Mouse (Mus musculus): ENCODE measurements around the gene Rfesd.

Gene Rfesd

DNA sequence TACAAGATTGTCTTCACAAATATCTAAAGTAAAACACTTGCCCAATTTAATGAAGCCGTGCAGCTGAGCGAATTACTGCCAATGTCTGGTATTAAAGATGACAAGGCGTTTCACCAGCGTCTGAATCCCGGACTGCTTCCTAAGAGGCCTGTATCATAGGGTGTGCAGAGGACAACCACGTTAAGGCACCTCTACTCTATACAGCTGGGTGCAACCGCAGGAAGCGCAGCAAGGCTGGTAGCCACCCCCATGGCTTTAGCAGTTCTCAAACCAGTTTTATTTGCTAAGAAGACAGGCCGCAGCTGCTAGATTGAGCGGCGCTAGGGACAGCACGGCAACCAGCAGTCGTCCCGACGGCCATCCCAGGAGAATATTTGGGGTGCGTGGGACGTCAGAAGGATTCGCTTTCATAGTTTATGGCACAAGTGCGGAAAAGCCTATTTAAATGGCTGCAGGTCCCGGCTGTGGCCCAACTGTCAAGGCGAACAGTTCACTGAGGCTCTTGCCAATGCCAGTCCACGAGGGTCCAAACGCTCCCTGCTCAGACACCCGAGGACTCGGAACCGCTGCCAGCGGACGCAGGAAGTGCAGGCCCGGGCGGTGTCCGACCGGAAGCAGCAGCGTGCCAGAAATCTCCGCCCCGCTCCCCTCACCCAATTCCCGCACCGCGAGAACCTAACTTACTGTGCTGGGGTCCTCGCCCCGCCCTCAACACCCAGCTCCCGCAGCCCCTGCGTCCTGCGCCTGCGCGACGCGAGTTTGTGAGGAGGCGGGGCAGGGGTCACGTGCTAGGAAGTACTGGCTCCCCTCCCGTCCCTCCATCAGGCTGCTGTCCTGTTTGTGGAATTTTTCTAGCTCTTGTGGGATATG, at the start of gene Rfesd:
TSS of gene Rfesd (minus strand) at position 746 of the 870 bp plus-strand sequence.
- DNase-seq = peak; percentile 99

DNA sequence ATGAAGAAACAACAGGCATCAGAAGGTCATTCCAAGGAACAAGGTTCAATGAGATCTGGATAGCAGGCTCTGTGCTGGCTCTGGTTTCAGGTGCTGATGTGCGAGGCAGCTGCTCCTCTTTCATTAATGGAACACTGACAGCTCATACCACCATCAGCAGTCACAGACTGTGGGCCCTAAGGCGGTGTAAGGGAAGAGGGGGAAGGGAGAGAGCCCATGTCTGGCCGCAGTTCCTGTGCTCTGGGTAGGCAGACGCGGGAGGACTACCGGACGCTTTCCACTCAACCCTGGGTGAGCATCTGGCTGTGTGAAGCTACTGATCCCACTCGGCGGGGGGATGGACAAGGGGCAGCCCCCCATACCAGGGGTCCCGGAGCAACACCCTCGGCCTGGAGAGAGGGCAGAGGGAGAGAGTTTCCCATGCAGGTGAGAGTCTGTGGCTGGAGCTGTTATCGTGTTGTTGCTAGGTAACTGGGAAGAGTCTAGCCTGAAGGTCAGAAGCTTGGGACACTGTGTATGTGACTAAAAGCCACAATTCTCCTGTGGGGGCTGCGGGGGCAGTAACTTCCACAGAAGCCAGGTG, 45.9 kb upstream of the Rfesd start:
- no peak for DNase-seq

GRCm38 (mm10) chr13:76063548-76063947, 45.0 kb upstream of the Rfesd start:
- DNase-seq = no peak

DNA sequence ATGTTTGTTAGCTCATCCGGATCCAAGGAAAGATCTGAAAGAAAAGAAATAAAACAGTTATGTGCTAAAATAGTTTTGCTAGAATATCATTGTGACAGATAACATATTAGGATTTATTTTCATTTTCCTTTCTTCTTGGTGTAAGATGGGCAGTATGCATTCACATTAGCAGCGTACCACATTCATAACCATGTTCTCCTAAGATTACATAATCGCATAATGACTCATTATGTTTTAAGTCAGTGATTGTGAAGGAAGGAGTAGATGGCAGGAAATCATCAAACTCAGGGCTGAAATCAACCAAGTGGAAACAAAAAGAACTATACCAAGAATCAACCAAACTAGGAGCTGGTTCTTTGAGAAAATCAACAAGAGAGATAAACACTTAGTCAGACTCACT, 44.0 kb upstream of the Rfesd start:
- no peak for DNase-seq

DNA sequence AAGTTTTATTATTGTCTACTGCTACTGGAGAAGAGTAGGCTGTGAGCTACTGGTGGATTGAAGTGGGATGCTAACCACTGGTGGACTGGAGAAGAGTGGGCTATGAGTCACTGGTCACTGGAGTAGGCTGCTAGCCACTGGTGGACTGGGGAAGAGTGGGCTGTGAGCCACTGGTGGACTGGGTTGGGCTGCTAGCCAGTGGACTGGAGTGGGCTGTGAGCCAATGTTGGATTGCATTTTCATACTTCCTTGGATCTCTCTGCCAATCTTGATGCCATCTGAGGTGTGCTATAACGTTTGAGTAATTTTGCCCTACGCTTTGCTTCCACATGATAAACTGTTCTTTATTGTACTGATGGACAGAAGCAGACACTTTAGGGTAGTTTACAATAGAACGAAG, 43.6 kb upstream of the Rfesd start:
- no peak for DNase-seq

GRCm38 (mm10) chr13:76059591-76059990, 41.1 kb upstream of the Rfesd start:
- DNase-seq = peak; percentile 77

- no peak for DNase-seq
Measured at GRCm38 (mm10) chr13:76057267-76058069, 38.9 kb upstream of the Rfesd start.

GRCm38 (mm10) chr13:76056896-76057266, 38.4 kb upstream of the Rfesd start, which contains the start of gene Gpr150:
TSS of gene Gpr150 (minus strand) at chr13:76056996.
- DNase-seq = no peak

- DNase-seq = peak; percentile 82
Measured at GRCm38 (mm10) chr13:76056261-76056724, 37.8 kb upstream of the Rfesd start.

- DNase-seq = peak; percentile 23
Measured at GRCm38 (mm10) chr13:76055391-76056232, 37.1 kb upstream of the Rfesd start.

DNA sequence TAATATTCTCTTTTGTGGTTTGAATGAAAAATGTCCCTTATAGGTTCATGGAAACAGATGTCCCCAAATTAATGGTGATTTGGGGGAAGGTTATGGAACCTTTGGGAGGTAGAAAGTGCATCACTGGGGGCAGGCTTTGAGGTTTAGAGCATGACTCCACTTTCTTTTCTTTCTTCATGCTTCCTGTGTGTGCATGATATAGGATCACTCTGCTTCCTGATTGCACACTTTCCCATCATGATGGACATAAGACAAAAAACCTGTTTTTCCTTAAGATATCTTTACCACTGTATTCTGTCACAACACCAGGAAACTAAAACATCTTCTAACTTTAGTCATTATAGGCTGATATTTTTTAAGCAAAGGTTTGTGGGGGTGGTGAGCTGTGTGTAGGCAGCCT, 26.5 kb upstream of the Rfesd start:
- DNase-seq = no peak

DNA sequence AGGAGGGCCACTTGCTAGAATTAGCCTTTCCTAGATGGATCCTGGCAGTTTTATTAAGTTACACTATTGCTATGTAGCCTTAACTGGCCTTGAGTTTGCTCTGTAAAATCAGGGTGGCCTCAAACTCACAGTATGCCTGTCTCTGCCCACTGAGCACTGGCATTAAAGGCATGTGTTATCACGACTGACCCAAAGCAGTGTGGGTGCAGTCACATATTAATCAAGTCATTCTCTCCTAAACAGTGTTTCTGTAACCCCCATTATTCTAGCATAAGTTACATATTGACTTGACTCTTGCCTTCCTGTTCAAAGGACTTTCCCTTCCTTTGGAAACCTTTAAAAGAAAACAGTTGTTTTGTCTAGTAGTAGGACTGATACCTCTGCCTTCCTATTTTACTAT, 23.9 kb upstream of the Rfesd start:
- DNase-seq = peak; percentile 67

DNA sequence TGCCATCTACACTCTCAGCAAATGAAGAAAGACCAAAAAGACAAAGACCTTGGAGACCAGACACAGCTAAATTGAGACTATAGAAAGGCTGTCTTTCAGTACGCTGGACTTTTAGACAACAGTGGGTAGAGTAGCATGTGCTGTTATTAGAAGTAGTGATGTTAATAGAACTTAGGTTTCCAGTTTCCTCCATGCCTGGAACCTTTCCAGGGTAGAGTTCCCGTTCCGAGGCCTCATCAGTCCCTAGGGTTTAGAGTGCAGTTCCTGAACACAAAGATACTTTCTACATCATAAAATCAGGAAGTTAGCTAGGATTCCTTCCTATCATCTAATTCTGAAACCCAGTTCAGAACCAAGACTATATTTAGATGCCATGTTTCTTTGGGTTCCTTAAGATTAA, 6.1 kb upstream of the Rfesd start:
- DNase-seq = peak; percentile 27

- peak; percentile 47 for DNase-seq
Measured at GRCm38 (mm10) chr13:76021782-76022181, 3.3 kb upstream of the Rfesd start.

- DNase-seq = no peak
Measured at GRCm38 (mm10) chr13:76018844-76019400, 403 bp upstream of the Rfesd start.

GRCm38 (mm10) chr13:76017465-76017864, 1.1 kb downstream of the Rfesd start:
- no peak for DNase-seq

DNA sequence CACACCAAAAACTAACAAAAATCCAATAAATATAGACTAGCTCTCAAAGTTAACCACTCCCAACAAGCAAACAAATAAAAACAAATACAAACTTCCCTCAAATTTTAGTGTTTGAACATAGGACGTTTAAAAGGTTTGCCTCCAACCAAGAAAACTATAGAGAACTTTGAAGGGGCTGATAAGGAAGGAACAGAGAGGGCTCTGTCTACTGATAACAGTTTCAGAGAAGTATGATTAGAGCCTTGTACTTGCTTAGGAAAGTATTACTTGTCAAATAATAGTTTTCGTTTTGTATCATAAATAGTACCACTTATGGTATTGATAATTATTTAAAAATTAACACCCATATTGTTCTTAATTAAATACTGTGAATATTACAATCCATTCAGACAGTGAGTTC, 4.0 kb downstream of the Rfesd start:
- DNase-seq = no peak

GRCm38 (mm10) chr13:76003272-76003671, 15.2 kb downstream of the Rfesd start:
- no peak for DNase-seq

- DNase-seq = peak; percentile 64
Measured at GRCm38 (mm10) chr13:75992169-75993028, 26.1 kb downstream of the Rfesd start.

DNA sequence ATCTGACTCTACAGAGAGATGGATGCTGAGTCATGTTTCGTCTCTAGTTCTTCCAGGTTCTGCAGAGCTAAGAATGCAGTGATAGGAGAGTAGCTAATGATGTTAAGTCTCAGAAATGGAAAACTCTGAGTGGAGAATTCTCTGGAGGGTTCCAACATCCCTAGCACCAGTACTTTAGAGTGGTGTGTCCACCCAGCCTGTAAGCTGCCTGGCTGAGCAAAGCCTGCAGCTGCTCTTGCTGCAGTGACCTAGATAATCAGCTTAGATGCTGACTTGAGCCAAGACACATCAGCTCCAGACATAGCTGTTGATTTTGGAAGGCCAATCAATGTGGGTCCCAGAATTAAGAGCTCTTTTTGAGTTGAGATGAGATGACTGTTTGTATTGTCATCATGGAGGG, 30.4 kb downstream of the Rfesd start:
- DNase-seq = no peak

GRCm38 (mm10) chr13:75981901-75982300, 36.6 kb downstream of the Rfesd start:
- peak; percentile 43 for DNase-seq

Measured in kidney, adult 9 months (tissue).